ENCODE assay signal across 14 mouse cellular contexts in the genomic region with DNA sequence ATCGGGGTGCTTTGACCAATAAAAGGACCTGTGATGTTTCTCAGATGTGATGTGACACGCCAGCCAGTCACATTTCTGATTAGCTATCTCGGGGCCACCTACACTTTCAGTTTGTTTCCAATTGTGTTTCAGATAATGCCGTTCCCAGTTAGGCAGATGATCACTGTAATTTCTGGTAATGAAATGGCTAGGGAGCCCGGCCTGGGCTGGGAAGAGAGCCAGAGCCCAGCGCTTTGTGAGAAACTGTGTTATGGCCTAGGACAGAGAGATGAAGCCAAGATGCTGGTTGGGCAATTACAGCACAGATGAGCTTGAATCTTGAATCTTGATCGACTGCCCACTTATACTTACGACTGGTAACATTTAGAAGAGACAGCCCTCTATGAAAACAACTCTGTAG.
DNase-seq lines count a peak whose midpoint lies in the region; ATAC-seq and TF ChIP-seq lines count a peak whose summit lies in the region.
"Had no signal": no experiment of that assay in that cellular context is flagged by ENCODE, and none has a peak within 500 bp of the region (broad histone marks: within the 10 kb centered on the region; RNA-seq: fewer than 3 reads in every experiment).

No protein-coding gene starts in this region.

- H3K9ac ChIP-seq in hindbrain, embryonic 16.5 days (ENCODE audit: low read depth, low read length): no peak overlapping the region
- H3K9ac ChIP-seq: hindbrain, embryonic 12.5 days; limb, embryonic 15.5 days; neural tube, embryonic 13.5 days had no signal

- 75% methylated on average over 8 of the region's 8 CpGs for WGBS in hindbrain, embryonic 16.5 days
- WGBS in hindbrain, embryonic 10.5 days: 89% methylated on average over 8 of the region's 8 CpGs
- WGBS in kidney, adult 2 months: 90% methylated on average over 8 of the region's 8 CpGs

- TF ChIP-seq CTCF in kidney, adult 2 months (conservative IDR thresholded peaks at IDR 0.05; ENCODE audit: insufficient read depth, insufficient read length, low read depth, low read length): no peak

- no peaks in the 10 kb centered on the region for H3K27me3 ChIP-seq in hindbrain, embryonic 16.5 days (replicated peaks; ENCODE audit: control insufficient read depth, insufficient read depth, low read length)
- no peaks in the 10 kb centered on the region for H3K27me3 ChIP-seq in hindbrain, embryonic 10.5 days (ENCODE audit: insufficient read depth, poor library complexity, severe bottlenecking)
- no peaks in the 10 kb centered on the region for H3K27me3 ChIP-seq in kidney, adult 2 months (replicated peaks; ENCODE audit: control insufficient read depth, insufficient read depth, low read length)
- H3K27me3 ChIP-seq: hindbrain, embryonic 12.5 days; limb, embryonic 15.5 days; neural tube, embryonic 13.5 days had no signal

- intact Hi-C loops in heart, postnatal 36 days (cut with DNase I): loop anchor here (5.0 kb wide), 1 partner anchor 223 kb away; no protein-coding TSS in a partner anchor
- intact Hi-C loops in left cerebral cortex, postnatal 25 days (cut with DNase I): no loop called here

- no peaks in the 10 kb centered on the region for H3K9me3 ChIP-seq in hindbrain, embryonic 16.5 days (ENCODE audit: control insufficient read depth, low read length)
- no peaks in the 10 kb centered on the region for H3K9me3 ChIP-seq in hindbrain, embryonic 10.5 days
- H3K9me3 ChIP-seq: hindbrain, embryonic 12.5 days; limb, embryonic 15.5 days; neural tube, embryonic 13.5 days had no signal

- no peak for TF ChIP-seq POLR2A in kidney, adult 2 months (IDR thresholded peaks at IDR 0.05; ENCODE audit: low read depth, low read length)

- no peak for ATAC-seq in hindbrain, embryonic 16.5 days
- ATAC-seq: activated CD4-positive, CD25-positive, alpha-beta regulatory T cell, adult 4 months had no signal

- H3K4me2 ChIP-seq in hindbrain, embryonic 16.5 days (ENCODE audit: low read length): no peak overlapping the region
- H3K4me2 ChIP-seq: hindbrain, embryonic 12.5 days; limb, embryonic 15.5 days; neural tube, embryonic 13.5 days had no signal

- H3K4me1 ChIP-seq in hindbrain, embryonic 16.5 days (ENCODE audit: control insufficient read depth, insufficient read depth, low read depth, low read length): peaks cover 14% of the 10 kb centered on the region
- peaks cover 26% of the 10 kb centered on the region for H3K4me1 ChIP-seq in hindbrain, embryonic 10.5 days (replicated peaks)
- H3K4me1 ChIP-seq in kidney, adult 2 months (ENCODE audit: control insufficient read depth, insufficient read depth, low read length): no peaks in the 10 kb centered on the region

- no peaks in the 10 kb centered on the region for H3K36me3 ChIP-seq in hindbrain, embryonic 16.5 days (ENCODE audit: control insufficient read depth, insufficient read depth, low read length)
- H3K36me3 ChIP-seq in hindbrain, embryonic 10.5 days: no peaks in the 10 kb centered on the region
- H3K36me3 ChIP-seq in kidney, adult 2 months (ENCODE audit: control insufficient read depth, insufficient read depth, low read length): no peaks in the 10 kb centered on the region
- H3K36me3 ChIP-seq: hindbrain, embryonic 12.5 days; limb, embryonic 15.5 days; neural tube, embryonic 13.5 days had no signal

- peak overlapping the region; percentile 48; the same call in 1 of the 2 replicates for H3K27ac ChIP-seq in hindbrain, embryonic 16.5 days (ENCODE audit: low read depth, low read length)
- H3K27ac ChIP-seq in hindbrain, embryonic 10.5 days: no peak overlapping the region
- H3K27ac ChIP-seq in kidney, adult 2 months (ENCODE audit: insufficient read depth, low read depth, low read length): no peak overlapping the region
- H3K27ac ChIP-seq: hindbrain, embryonic 12.5 days; limb, embryonic 15.5 days; neural tube, embryonic 13.5 days had no signal

- no peak for DNase-seq in hindbrain, embryonic 10.5 days (ENCODE audit: low spot score)
- peak; percentile 88 for DNase-seq in brain, adult 2 months (ENCODE audit: low read depth, low spot score)
- peak; percentile 75 for DNase-seq in cerebellum, adult 9-11 months
- peak; percentile 49 to 58 for DNase-seq in heart, postnatal 36 days
- DNase-seq in kidney, adult 2 months: no peak
- no peak for DNase-seq in left cerebral cortex, postnatal 25 days (ENCODE audit: low spot score in 2 of 2)
- DNase-seq: embryo, embryonic 11 days; kidney, postnatal 4 days; thymus, postnatal 14 days had no signal

- H3K4me3 ChIP-seq in hindbrain, embryonic 16.5 days (ENCODE audit: low read length): no peak overlapping the region
- H3K4me3 ChIP-seq in hindbrain, embryonic 10.5 days: no peak overlapping the region
- no peak overlapping the region for H3K4me3 ChIP-seq in kidney, adult 2 months (ENCODE audit: insufficient read depth, low read depth, low read length)
- H3K4me3 ChIP-seq: hindbrain, embryonic 12.5 days; limb, embryonic 15.5 days; neural tube, embryonic 13.5 days had no signal

Comparison
In these comparisons a context has a peak if more than half of its experiments do, and no peak if none do; other contexts are left out.
1. DNase-seq: peak in brain, adult 2 months (single experiment), cerebellum, adult 9-11 months (single experiment) and heart, postnatal 36 days (2 of 2); none in hindbrain, embryonic 10.5 days (single experiment), kidney, adult 2 months (single experiment) and left cerebral cortex, postnatal 25 days (0 of 2).